Mouse (Mus musculus) kidney, embryonic 16.5 days (tissue): ENCODE results near the gene Gtf2a1l. TPM values are rescaled to one million over a fixed set of nuclear protein-coding genes. Genes with fewer than 3 reads are reported as not detected.

Experiments
- ATAC-seq: fragments of 200-750 bp; cut with Nextera tagmentation; 2 replicates; pipeline ENCODE4 v1.8.0; 2017; ENCODE audit warnings: moderate TSS enrichment; ENCODE audit not compliant: low FRiP score, low TSS enrichment
- H3K27ac ChIP-seq: fragments of 300-500 bp; sonication (generic); 2 replicates; pipeline ENCODE4 v1.5.1; 2014; ENCODE audit warnings: low read length
- H3K27me3 ChIP-seq: fragments of 300-500 bp; sonication (generic); 2 replicates; pipeline ENCODE4 v1.6.1; 2014; ENCODE audit warnings: low read length, control low read depth, mixed read lengths; ENCODE audit not compliant: insufficient read depth
- H3K36me3 ChIP-seq: fragments of 300-500 bp; sonication (generic); 2 replicates; pipeline ENCODE4 v1.6.1; 2014; ENCODE audit warnings: low read length, control low read depth, mixed read lengths; ENCODE audit not compliant: insufficient read depth
- H3K4me1 ChIP-seq: fragments of 300-500 bp; sonication (generic); 2 replicates; pipeline ENCODE4 v1.6.1; 2014; ENCODE audit warnings: low read length, control low read depth, mixed read lengths; ENCODE audit not compliant: insufficient read depth
- H3K4me2 ChIP-seq: fragments of 300-500 bp; sonication (generic); replicated peaks from 2 replicates; pipeline ENCODE4 v1.6.1; 2014; ENCODE audit warnings: low read depth, low read length
- H3K4me3 ChIP-seq: fragments of 300-500 bp; sonication (generic); 2 replicates; pipeline ENCODE4 v1.5.1; 2014; ENCODE audit warnings: mild to moderate bottlenecking, low read length
- H3K9ac ChIP-seq: fragments of 300-500 bp; sonication (generic); replicated peaks from 2 replicates; pipeline ENCODE4 v1.6.1; 2014; ENCODE audit warnings: low read length
- H3K9me3 ChIP-seq: fragments of 300-500 bp; sonication (generic); 2 replicates; pipeline ENCODE4 v1.6.1; 2016; ENCODE audit warnings: low read length, control low read depth
- WGBS: fragments of 180-500 bp; shearing (Covaris S2); extraction: QIAGEN DNeasy Blood & Tissue Kit; methylation state at CpG from one replicate; pipeline ENCODE4 v1.1.7; 2014; 5-methylcytosine and 5-hydroxymethylcytosine counted together
- polyA plus RNA-seq: library from polyadenylated mRNA; unstranded; fragments of >200 nt; fragmentation: Nextera tagmentation; extraction: Ambion mirVana; gene quantifications from 2 replicates; pipeline ENCODE4 v1.2.1, GENCODE M21; 2015

The Gtf2a1l gene
- polyA plus RNA-seq, 1 experiment from 2014 or later, result not detected

- ATAC-seq, result no peak
Measured at GRCm38 (mm10) chr17:88675310-88676309, 7.2 kb downstream of the Gtf2a1l start.

DNA sequence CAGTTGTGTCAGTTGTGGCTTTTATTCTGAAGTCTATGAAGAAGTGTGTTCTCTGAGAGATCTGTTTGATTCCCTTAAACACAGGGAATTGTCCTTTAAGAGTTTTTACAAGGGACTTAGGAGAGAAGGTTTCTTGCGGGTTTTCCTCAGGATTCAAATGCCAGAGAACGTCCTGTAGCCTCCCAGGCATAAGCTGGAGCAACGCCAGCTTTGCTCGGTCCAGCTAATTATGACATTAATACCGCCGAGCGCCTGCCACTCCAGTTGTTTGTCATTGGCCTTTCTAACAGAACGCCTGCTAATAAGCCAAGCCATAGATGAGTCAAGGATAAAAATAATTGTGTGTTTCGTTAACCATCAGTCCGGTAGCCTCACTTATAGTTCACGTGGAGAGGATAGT is 19.8 kb downstream of the Gtf2a1l start:
- no peak overlapping the region for H3K27ac ChIP-seq
- 70% methylated on average over 11 of the region's 11 CpGs for WGBS
- ATAC-seq, result no peak
- H3K4me2 ChIP-seq, result no peak overlapping the region
- no peaks in the 10 kb centered on the region for H3K27me3 ChIP-seq
- H3K9me3 ChIP-seq, result no peaks in the 10 kb centered on the region
- H3K36me3 ChIP-seq, result no peaks in the 10 kb centered on the region
- H3K9ac ChIP-seq, result no peak overlapping the region
- no peaks in the 10 kb centered on the region for H3K4me1 ChIP-seq
- no peak overlapping the region for H3K4me3 ChIP-seq

More at GRCm38 (mm10) chr17:88675310-88676309, 7.2 kb downstream of the Gtf2a1l start:
- Histone ChIP-seq H3K4me3 (no peak overlapping the region), H3K27ac (no peak overlapping the region), H3K9ac (no peak overlapping the region), H3K4me1 (no peaks in the 10 kb centered on the region), H3K9me3 (no peaks in the 10 kb centered on the region), H3K27me3 (no peaks in the 10 kb centered on the region), H3K4me2 (no peak overlapping the region), H3K36me3 (no peaks in the 10 kb centered on the region)
- 89% methylated on average over 23 of the region's 23 CpGs for WGBS

GRCm38 (mm10) chr17:88696656-88697333 is 28.3 kb downstream of the Gtf2a1l start:
- H3K4me3 ChIP-seq, result no peak overlapping the region
- H3K27ac ChIP-seq, result no peak overlapping the region
- H3K4me1 ChIP-seq, result 0 out of 2 replicates have a peak, but pooled peaks cover 4% of the 10 kb centered on the region
- no peaks in the 10 kb centered on the region for H3K27me3 ChIP-seq
- no peak overlapping the region for H3K4me2 ChIP-seq
- no peaks in the 10 kb centered on the region for H3K36me3 ChIP-seq
- no peaks in the 10 kb centered on the region for H3K9me3 ChIP-seq
- no peak overlapping the region for H3K9ac ChIP-seq
- WGBS, result 61% methylated on average over 9 of the region's 9 CpGs
- no peak for ATAC-seq

- Histone ChIP-seq H3K27ac (no peak overlapping the region), H3K9me3 (no peaks in the 10 kb centered on the region), H3K4me3 (no peak overlapping the region), H3K36me3 (no peaks in the 10 kb centered on the region), H3K4me1 (no peaks in the 10 kb centered on the region), H3K27me3 (no peaks in the 10 kb centered on the region), H3K4me2 (no peak overlapping the region), H3K9ac (no peak overlapping the region)
- ATAC-seq, result no peak
Measured at GRCm38 (mm10) chr17:88700901-88701300, 32.4 kb downstream of the Gtf2a1l start.

- Histone ChIP-seq H3K9ac (no peak overlapping the region), H3K9me3 (no peaks in the 10 kb centered on the region), H3K27me3 (no peaks in the 10 kb centered on the region), H3K4me2 (0 out of 2 replicates have a peak overlapping the region, but pooled peaks have one; percentile 23), H3K4me1 (no peaks in the 10 kb centered on the region), H3K36me3 (no peaks in the 10 kb centered on the region), H3K4me3 (no peak overlapping the region), H3K27ac (no peak overlapping the region)
- ATAC-seq, result no peak
- WGBS, result 21% methylated on average over 6 of the region's 6 CpGs
Measured at GRCm38 (mm10) chr17:88702345-88702744, 33.9 kb downstream of the Gtf2a1l start.

- H3K36me3 ChIP-seq, result no peaks in the 10 kb centered on the region
- H3K27me3 ChIP-seq, result no peaks in the 10 kb centered on the region
- no peak overlapping the region for H3K27ac ChIP-seq
- no peak for ATAC-seq
- no peak overlapping the region for H3K4me2 ChIP-seq
- no peaks in the 10 kb centered on the region for H3K9me3 ChIP-seq
- no peaks in the 10 kb centered on the region for H3K4me1 ChIP-seq
- 51% methylated on average over 4 of the region's 4 CpGs for WGBS
- H3K4me3 ChIP-seq, result no peak overlapping the region
- no peak overlapping the region for H3K9ac ChIP-seq
Measured at GRCm38 (mm10) chr17:88703112-88703511, 34.7 kb downstream of the Gtf2a1l start.

DNA sequence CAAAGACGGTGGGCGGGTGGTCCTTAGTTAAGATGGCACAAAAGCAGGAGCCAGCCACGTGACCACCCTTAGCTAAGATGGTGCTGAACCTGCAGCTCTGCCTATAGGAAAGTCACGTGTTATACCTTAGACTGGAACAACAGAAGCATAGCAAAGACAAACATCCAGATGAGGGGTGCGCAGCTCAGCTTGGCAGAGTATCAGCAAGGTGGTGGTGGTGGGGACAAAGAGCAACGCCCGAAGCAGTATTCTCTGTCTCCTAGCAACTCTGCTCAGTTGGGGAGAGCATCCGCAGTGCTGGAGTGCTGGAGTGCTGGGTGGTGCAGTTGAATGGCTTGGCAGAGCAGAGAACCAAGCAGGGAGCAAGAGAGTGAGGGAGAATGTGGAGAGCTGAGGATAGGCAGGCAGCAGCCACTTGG is 37.8 kb downstream of the Gtf2a1l start:
- H3K4me2 ChIP-seq, result no peak overlapping the region
- no peak overlapping the region for H3K4me3 ChIP-seq
- H3K9me3 ChIP-seq, result no peaks in the 10 kb centered on the region
- no peaks in the 10 kb centered on the region for H3K27me3 ChIP-seq
- H3K9ac ChIP-seq, result no peak overlapping the region
- 57% methylated on average over 8 of the region's 8 CpGs for WGBS
- no peak overlapping the region for H3K27ac ChIP-seq
- no peaks in the 10 kb centered on the region for H3K4me1 ChIP-seq
- H3K36me3 ChIP-seq, result no peaks in the 10 kb centered on the region
- ATAC-seq, result 0 out of 2 replicates have a peak, but pooled peaks have one; percentile 15

DNA sequence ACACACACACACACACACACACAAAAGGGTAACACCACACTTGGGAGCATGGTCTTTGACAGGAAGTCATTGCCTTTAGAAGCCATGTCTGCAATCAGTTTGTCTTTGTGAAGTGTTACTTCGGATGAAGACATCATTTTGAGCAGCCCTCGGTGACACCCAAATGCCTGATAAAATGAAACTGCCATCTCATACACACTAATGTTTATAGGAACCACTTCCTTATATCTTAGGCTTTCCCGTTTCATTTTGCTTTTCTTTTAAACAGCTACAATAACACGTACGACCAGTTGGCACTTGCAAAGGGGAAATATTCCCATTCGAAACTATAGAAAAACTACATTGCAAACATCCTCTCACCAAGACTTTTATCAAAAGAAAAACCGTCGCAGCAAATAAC is 81.2 kb downstream of the Gtf2a1l start:
- H3K36me3 ChIP-seq, result no peaks in the 10 kb centered on the region
- no peaks in the 10 kb centered on the region for H3K9me3 ChIP-seq
- ATAC-seq, result no peak
- H3K4me1 ChIP-seq, result peaks cover 5% of the 10 kb centered on the region; the same call in 1 of the 2 replicates
- H3K27ac ChIP-seq, result no peak overlapping the region
- WGBS, result 74% methylated on average over 8 of the region's 8 CpGs
- no peak overlapping the region for H3K4me2 ChIP-seq
- no peak overlapping the region for H3K4me3 ChIP-seq
- no peak overlapping the region for H3K9ac ChIP-seq
- H3K27me3 ChIP-seq, result no peaks in the 10 kb centered on the region

- H3K4me2 ChIP-seq, result peak overlapping the region; percentile 51
- no peak overlapping the region for H3K27ac ChIP-seq
- ATAC-seq, result peak; percentile 86; the same call in 1 of the 2 replicates
- 2% methylated on average over 17 of the region's 17 CpGs for WGBS
- H3K9me3 ChIP-seq, result no peaks in the 10 kb centered on the region
- peaks cover 5% of the 10 kb centered on the region; the same call in 1 of the 2 replicates for H3K4me1 ChIP-seq
- peak overlapping the region; percentile 35 for H3K4me3 ChIP-seq
- H3K36me3 ChIP-seq, result no peaks in the 10 kb centered on the region
- H3K27me3 ChIP-seq, result no peaks in the 10 kb centered on the region
- H3K9ac ChIP-seq, result peak overlapping the region; percentile 42
Measured at GRCm38 (mm10) chr17:88752827-88753471, 84.5 kb downstream of the Gtf2a1l start.
